Mouse (Mus musculus): ENCODE measurements at regions not wholly inside any gene's neighbourhood (a gene's known extent, or its start where the extent isn't known, plus 50 kb on each side); places are given as distances from the start of the nearest gene placed in this dataset.

DNA sequence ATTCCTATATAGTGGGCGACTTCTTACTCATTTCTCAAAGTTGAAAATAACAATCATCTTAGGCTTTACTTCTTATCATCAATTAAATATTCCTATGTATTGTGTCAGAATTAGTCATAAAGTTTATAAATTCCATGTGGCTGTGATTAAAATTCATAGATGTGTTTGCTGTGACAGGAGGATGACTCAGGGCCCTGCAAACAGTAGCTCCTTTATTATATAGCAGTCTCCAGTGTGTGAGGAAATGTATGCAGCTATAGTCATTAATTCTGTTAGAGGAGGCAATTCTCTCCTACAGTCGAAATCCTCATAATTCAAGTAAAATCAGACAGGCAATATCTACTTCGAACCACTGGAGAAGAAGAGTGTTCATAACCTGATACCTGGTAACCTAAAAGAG lies 121.7 kb upstream of the Ahr start:
- Histone ChIP-seq H3K4me3 (no peak overlapping the region), H3K27ac (no peak overlapping the region)
- TF ChIP-seq CTCF (conservative IDR thresholded peaks at IDR 0.05), result no peak
- no peak for DNase-seq (ENCODE audit: low spot score in 2 of 2)

DNA sequence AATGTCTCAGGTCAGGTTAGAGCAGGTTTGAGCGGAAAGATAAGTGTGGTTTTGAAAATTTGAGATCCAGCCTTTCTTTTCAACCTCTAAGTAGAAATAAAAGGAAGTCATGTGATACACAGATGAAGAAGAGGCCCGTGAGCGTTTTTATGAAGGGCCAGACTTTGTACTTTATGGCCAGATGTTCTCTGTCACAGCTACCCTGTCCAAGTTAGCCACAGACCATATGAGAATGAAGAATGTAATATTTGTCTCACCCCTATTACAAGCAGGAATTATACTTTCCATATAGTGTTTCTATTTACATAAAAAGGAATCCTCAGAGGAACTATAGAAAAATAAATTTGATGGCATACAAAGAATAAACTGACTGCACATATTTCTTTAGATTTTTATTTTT lies 114.9 kb upstream of the Ahr start:
- no peak overlapping the region for H3K27ac ChIP-seq
- no peak for DNase-seq (ENCODE audit: low spot score in 2 of 2)
- no peak for TF ChIP-seq CTCF (conservative IDR thresholded peaks at IDR 0.05)
- no peak overlapping the region for H3K4me3 ChIP-seq

DNA sequence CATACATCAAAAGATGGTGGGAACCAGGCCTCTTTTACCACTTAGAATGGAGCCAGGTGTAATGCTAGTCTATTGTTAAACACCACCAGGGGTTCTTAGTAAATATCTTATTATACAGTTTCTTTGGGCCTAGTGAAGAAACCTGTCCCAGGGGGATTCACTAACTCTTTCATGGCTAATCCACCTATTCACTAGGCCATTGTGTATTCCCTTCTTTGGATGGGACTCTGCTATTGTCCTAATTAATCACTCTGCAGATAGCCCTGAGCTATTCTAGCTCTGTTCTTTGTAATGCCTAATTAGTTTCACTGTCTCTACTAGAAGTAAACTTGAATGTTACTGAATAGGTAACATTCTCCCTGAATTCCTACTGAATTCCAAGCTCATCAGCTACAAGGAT lies 107.6 kb upstream of the Ahr start:
- DNase-seq (ENCODE audit: low spot score in 2 of 2), result no peak
- Histone ChIP-seq H3K4me3 (no peak overlapping the region), H3K27ac (no peak overlapping the region)
- no peak for TF ChIP-seq CTCF (conservative IDR thresholded peaks at IDR 0.05)

DNA sequence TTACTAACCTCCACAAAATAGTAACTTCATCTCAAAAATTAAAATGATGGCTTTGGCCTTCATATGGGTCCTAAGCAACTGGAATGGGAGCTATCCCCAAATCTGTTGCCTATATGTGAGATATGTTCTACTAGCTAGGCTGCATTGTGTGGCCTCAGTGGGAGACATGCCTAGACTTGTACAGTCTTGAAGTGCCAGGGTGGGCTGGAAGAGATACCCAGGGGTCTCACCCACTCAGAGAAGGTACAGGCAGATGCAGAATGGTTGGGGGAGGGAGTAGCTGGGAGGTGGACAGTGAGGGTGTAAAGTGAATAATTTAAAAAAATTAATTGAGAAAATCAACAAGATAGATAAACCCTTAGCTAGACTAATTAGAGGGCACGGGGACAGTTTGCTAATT lies 106.9 kb upstream of the Ahr start:
- TF ChIP-seq CTCF (conservative IDR thresholded peaks at IDR 0.05), result no peak
- H3K27ac ChIP-seq, result no peak overlapping the region
- DNase-seq (ENCODE audit: low spot score in 2 of 2), result no peak
- H3K4me3 ChIP-seq, result no peak overlapping the region

DNA sequence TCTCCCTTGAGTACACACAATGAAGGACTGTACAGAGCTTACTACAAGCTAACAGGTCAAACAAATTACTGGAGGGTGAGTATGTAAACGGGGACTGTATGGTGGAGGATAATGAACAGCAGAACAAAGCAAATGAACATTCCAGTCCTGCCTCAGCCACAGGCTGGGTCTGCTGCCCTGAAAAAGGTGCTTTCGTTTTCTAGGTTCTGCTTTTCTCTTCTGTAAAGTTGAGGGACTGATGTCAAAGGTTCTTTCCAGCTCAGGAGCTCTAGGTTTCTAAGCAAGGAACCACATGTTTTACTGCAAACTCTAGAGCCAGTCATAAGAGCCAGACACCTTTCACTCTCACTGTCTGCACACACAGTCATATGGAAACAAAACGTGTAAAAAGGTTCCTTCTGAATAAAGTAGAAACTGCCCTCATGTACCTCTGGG lies 106.1 kb upstream of the Ahr start:
- no peak for DNase-seq (ENCODE audit: low spot score in 2 of 2)
- no peak overlapping the region for H3K4me3 ChIP-seq
- H3K27ac ChIP-seq, result no peak overlapping the region
- no peak for TF ChIP-seq CTCF (conservative IDR thresholded peaks at IDR 0.05)

DNA sequence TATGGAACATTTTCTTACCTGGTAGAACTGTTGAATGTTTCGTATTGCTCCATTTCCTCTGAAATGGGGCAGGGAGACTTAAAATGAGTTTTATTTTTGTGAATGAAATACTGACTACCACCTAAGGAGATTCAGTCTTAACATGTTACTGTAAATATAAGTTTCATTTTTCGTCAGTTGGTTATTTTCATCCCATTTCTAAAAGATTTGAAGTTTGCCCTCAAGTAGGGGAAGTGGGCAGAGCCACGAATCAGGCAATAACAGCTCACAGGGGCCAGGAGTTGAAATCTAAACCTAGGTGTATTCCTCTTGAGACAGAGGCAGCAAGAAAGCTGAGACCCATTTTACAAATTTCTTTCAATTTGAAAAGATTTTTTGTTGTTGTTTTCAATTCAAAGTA lies 88.6 kb upstream of the Ahr start:
- no peak overlapping the region for H3K27ac ChIP-seq
- TF ChIP-seq CTCF (conservative IDR thresholded peaks at IDR 0.05), result no peak
- no peak overlapping the region for H3K4me3 ChIP-seq
- no peak for DNase-seq (ENCODE audit: low spot score in 2 of 2)

DNA sequence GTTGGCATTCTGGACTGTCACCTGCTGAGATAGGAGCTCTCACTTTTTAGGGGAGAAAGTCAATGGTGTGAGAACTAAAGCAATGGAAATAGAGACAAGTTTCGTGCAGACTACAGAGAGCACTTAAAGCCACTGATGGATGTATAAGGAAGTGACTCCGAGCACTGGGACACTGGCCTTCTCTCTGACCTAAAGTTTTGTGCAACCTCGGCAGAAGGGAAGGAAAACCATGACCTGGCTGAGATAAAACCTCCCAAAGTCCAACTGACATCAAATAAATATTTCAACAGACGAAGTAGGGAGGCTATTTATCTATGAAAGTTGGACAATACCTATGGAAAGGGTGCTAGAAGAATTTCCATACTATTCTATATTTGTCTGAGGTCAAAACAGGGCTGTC lies 80.0 kb upstream of the Ahr start:
- no peak for TF ChIP-seq CTCF (conservative IDR thresholded peaks at IDR 0.05)
- DNase-seq (ENCODE audit: low spot score in 2 of 2), result no peak
- H3K4me3 ChIP-seq, result no peak overlapping the region
- no peak overlapping the region for H3K27ac ChIP-seq

DNA sequence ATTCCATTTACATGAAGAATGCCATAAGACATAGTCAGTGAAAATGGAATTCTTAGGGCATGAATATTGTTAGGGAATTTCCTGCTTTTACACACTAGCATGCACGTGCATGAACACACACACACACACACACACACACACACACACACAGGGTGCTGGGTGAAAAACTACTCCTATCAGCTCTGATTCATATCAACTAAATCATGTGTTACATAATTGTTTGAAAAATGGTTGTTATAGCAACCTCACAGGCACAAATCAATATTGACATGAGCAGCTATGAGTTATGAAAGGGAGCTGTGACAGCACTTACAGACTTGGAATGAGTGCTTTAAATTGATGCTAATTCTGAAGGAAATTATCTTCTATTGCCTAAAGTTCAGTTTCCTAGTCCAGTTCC lies 72.8 kb upstream of the Ahr start:
- peak in 1 of 2 experiments; percentile 5 for DNase-seq (ENCODE audit: low spot score in 2 of 2)
- no peak for TF ChIP-seq CTCF (conservative IDR thresholded peaks at IDR 0.05)
- H3K4me3 ChIP-seq, result no peak overlapping the region
- no peak overlapping the region for H3K27ac ChIP-seq

DNA sequence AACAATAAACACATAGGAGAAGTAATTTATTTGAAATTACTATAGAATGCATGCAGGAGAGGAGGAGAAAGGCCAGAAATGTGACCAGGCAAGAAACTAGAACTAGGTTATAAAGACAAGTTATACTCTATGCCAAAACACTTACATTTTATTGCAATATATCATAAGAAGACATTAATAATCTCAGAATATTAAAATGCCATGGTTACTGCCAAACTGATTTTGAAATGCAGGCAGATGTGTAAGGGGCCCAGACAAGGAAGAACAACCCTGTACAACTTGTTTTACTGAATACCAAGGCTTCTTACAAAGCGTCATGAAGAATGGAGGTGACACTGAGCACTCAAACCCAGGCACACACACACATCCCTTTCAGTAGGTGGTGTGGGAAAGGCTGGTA lies 68.9 kb upstream of the Ahr start:
- Histone ChIP-seq H3K27ac (no peak overlapping the region), H3K4me3 (no peak overlapping the region)
- TF ChIP-seq CTCF (conservative IDR thresholded peaks at IDR 0.05), result no peak
- DNase-seq (ENCODE audit: low spot score in 2 of 2), result no peak

DNA sequence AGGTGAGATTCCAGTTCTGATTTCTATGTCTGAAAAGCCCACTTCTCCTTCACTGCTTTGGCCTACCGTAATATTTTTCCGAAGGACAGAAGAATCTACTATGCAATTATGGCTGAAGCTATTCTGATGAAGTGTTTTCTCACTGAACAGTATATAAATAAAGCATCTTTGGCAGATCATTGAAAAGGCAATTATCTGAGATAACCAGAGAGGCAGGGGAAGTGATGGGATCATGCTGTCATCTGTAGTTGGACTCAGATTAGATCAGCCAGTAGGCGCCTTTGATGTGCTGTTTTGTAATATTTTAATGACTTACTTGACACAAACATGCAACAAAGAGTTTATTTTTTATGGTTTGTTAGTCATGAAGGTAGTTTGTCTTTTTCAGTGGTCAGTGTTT lies 67.8 kb upstream of the Ahr start:
- H3K27ac ChIP-seq, result no peak overlapping the region
- no peak overlapping the region for H3K4me3 ChIP-seq
- no peak for TF ChIP-seq CTCF (conservative IDR thresholded peaks at IDR 0.05)
- DNase-seq (ENCODE audit: low spot score in 2 of 2), result no peak

DNA sequence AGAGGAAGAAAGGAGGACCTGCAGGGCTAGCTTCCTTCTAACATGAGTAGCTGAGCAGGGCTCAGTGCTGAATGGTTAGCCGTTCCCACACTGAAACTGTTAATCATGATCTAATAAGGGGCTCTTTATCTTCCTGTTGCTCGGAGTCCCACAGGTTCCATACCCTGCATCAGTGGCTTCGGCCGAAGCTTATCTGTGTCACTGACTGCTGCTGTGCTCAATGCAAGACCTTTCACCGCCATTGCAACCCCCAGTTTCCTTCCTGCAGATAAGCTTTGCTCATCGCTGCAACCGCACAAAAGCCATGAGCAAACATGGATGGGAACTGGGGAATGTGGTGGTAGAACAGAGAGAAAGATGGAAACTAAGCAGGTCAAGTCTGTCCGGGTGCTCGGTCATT lies 63.5 kb upstream of the Ahr start:
- H3K4me3 ChIP-seq, result no peak overlapping the region
- no peak for DNase-seq (ENCODE audit: low spot score in 2 of 2)
- H3K27ac ChIP-seq, result no peak overlapping the region
- TF ChIP-seq CTCF (conservative IDR thresholded peaks at IDR 0.05), result no peak

DNA sequence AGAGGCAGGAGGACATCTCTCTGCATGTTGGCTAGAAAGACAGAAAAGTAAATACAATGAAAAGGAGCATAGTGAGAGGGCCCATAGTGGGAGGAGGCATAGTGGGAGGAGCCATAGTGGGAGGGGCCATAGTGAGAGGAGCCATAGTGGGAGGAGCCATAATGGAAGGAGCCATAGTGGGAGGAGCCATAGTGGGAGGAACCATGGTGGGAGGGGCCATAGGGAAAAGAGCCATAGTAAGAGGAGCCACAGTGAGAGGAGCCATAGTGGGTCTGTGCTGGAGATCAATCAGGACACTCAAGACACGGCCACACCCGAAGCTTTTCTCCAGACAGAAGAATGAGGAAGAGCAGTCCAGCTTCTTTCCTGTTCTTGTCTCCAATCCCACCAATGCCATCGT lies 58.0 kb upstream of the Ahr start:
- Histone ChIP-seq H3K27ac (no peak overlapping the region), H3K4me3 (no peak overlapping the region)
- no peak for DNase-seq (ENCODE audit: low spot score in 2 of 2)
- TF ChIP-seq CTCF (conservative IDR thresholded peaks at IDR 0.05), result no peak
